Mouse (Mus musculus) right cerebral cortex, postnatal 10 days (tissue): ENCODE data around the gene Cdcp1.
A peak's percentile ranks its signal among the peaks of the same experiment; 100 is the strongest.

ENCODE experiments used
- DNase-seq, 2 experiments: peaks; one replicate each; pipeline ENCODE4 v3.0.0; 2021; ENCODE audit warnings: low spot score in 2 of 2

The Cdcp1 gene

DNA sequence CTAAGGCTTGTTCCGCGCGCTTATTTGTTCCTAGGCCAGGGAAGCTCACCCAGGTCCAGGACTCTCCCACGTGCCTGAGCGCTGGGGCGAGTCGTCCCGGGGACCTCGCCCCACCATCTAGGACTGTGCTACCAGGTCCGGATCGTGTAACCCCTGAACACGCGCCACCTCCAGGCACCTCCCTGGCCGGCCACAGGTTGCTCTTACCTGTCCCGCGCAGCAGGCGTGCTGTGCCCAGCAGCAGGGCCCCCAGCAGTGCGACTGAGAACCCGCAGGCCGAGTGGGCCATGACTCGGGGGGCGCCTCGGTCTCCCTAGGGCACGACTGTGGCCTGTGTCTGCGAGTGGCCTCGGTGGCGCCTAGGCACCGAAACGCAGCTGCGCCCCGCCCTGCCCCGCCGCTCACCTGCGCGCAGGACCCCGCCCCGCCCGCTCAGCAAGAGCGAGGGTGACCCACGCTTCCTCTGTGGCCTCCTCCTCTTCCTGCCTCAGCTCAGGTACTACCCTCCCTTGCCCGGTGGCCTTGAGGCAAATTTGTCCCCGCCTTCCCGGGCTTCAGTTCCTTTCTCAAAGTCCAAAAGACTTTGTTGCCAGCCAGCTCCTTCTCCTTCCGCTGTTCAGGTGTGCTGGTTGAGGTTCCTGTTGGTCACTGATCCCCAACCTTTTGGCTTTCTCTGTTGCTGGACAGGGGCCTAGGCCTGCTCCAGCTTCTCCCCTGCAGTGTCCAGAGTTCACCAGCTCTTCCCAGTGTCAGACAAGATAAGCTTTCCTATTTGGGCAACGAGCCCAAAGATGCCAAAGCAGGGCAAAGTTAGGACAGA lies at the start of gene Cdcp1:
Gene Cdcp1, minus strand, starts transcription at position 418 of the 820 bp plus-strand sequence.
- no peak for DNase-seq

DNA sequence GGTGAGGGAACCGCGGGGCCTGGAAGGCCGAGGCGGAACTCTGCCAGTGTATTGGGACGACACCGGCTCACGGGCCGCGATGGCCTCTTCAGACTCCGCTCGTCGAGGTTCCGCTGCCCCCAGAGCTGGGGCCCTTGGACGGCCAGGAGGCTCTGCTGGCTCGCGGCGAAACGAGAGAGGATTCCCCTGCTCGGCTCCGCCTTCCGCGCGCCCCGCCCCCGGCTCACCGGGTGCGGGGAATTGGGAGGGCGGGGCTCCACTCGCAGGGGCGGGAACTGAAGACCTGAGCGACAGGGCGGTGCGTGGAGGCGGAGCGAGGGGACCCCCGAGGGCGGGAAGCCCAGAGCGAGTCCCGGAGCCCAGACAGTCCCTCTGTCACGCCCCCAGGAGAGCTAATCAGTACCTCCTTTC lies 44.8 kb upstream of the Cdcp1 start, which contains the start of gene Tmem158:
Gene Tmem158, minus strand, starts transcription at position 154 of the 411 bp plus-strand sequence.
- DNase-seq, result peak; percentile 90 to 93

DNA sequence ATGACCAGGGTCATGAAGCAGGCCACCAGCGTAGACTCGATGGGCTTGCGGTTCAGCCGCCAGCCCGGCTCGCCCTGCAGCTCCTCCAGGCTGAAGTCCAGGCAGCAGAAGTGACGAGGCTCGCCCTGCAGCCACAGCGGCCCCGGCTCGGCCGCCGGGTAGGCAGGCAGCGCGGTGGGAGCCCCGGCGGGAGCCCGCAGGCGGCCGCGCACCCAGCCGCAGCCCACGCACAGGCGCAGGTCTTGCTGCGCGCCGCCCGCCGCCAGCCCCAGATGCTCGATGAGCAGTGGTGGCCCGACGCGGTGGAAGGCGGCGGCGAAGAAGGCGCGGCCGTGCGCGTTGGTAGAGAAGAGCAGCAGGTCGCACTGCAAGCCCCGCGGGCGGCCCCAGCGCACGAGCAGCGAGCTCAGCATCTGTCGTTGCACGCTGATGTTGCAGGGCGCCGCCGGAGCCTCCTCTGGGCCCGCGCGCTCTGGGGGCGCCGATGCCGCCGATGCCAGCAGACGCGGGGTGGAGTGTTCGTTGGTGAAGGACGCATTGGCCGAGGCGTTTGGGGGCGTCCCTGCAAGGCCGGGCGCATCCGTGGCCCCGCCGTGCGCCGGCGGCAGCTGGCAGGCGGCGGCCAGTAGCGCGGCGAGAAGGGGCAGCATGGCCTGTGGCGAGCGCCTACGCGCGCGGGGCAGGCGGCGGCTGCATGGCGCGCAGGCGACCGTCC lies 44.2 kb upstream of the Cdcp1 start:
- peak; percentile 71 to 75 for DNase-seq

DNA sequence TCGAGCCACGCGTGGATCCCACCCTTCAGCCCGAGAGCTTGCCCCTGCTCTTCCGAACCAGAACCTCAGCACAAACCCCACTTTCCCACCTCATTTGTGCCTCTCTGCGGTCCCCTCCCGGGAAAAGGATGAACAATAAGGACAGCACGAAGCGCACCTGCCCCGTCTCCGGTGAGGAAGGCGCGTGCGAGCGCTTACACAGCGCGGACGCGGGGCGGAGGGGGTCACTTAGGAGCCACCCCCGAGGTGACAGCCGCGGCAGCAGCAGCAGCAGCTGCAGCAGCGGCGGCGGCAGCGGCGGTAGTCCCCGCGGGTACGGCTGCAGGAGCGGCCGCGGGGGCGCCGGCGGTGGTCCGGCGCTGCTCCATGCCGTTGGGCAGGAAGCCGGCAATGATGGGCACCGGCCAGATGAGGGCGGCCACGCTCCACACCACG lies 43.6 kb upstream of the Cdcp1 start:
- DNase-seq, result peak; percentile 87

DNA sequence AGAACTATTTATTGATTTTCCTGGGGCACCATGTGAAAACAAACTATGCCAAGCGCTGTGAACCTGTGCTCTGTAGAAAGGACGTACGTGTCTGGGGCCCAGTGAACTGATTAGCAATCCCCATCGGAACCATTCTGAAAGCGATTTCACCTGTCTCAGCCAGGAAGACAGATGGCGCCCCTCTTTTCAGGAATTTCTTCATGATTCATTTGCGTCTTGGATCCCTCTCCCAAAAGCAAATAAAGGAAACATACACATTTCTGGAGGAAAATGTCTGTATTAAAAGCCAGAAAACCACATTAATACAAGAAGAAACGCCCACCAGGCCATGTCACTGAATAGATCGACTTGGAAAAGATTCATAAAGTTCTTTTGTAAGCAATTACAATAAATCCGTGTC lies 43.0 kb upstream of the Cdcp1 start:
- DNase-seq, result peak; percentile 37 to 49

DNA sequence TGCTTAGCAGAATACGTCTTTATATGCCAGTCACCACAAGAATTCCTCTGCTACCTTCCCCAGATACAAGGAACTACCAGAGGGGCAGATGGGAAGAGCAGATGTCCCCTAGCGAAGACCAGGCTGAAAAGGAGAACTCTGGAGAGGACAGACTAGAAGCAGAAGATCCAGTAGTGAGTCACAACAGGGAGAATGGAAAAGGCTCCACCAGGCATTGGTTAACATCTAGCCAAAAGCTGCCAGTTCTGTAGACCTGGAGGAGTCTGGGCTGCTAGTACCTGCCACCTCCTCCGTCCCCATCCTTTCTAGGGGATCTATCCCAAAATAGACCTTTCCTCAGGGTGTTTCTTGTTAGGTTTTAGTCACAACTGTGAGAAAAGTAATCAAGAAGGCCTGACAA lies 39.9 kb upstream of the Cdcp1 start:
- DNase-seq, result no peak

DNA sequence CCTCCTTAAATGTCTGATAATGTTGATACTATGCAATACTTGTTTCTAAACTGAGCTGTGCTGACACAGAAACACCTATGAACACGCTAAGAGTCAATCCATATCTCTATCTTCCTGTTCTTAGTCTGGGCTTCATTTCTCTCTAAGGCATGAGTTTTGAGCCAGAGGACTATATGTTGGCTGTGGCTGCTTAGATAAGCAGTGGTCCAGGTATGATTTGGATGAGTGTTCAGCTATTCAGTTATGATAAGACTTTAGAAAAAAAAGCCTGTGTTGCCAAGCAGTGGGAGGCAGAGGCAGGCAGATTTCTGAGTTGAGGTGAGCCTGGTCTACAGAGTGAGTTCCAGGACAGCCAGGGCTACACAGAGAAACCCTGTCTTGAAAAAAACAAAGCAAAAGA lies 32.2 kb upstream of the Cdcp1 start:
- DNase-seq, result no peak

DNA sequence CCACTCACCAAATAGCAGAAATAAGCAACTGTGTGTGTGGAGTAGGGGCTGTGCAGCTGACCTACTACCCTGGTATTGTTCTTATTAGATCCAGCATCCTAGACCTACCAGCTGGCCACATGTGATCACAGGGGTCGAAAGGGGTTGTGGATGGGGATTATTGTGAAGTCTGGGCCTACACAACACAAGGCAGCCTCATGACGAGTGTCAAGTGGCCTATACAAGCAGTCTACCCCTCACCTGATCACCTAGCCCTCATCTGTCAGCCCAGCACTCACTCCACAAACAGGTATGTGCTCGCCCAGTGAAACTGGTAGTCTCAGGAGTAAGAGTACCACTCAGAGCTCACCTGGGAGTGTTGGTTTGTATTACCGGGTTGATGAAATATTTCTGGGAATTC lies 29.3 kb upstream of the Cdcp1 start:
- DNase-seq, result no peak

DNA sequence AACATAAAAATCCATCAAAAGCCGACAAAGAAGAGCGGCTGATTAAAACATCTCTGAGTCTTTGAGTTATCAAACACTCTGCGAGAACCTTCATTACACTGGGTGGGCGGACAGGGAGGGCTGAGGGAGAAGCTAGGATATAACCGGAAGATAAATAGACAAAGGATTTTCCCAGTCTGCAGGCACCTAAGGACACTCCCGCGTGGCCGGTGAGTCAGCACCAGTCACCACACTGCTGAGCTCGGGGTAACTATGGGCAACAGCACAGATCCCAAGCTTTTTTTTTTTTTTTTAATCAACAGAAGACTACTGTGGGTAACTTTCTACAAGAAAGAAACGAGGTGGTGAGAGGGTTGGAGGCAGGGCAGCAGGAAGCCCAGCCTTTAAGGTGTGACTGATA lies 28.1 kb upstream of the Cdcp1 start:
- DNase-seq, result peak; percentile 44 to 61

DNA sequence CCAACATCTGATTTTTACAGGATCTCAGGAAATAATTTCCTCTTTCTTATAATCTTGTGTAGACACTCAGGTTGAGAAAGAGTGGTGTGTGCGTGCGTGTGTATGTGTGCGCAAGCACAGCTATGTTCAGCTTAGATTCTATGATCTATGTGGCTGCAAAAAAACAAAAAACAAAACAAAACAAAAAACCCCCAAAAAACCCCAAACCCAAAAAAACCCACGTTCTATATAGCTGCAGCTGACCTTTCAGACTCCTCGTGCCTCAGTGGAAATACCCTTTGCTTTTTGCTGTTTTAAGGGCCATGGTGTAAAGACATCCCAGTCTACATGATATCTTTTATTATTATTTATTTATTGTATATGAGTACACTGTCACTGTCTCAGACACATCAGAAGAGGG lies 25.4 kb upstream of the Cdcp1 start:
- no peak for DNase-seq

DNA sequence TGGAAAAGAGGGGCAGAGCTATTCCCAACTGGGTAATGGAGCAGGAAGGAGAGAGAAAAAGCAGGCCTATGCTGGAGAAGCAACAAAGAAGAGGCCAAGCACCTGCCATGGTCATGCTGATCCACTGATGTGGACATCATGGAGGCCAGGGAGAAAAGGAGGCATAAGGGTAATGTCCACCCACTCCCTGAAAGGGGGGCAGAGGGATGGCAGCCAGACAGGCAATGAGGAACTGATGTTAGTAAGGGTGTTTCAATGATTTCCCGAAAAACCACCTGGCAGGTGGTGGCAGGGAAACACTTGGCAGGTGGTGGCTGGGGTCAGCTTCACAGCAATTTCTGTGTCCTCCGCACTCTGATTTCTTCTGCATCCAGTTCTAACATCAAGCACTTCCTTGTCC lies 24.9 kb upstream of the Cdcp1 start:
- no peak for DNase-seq

DNA sequence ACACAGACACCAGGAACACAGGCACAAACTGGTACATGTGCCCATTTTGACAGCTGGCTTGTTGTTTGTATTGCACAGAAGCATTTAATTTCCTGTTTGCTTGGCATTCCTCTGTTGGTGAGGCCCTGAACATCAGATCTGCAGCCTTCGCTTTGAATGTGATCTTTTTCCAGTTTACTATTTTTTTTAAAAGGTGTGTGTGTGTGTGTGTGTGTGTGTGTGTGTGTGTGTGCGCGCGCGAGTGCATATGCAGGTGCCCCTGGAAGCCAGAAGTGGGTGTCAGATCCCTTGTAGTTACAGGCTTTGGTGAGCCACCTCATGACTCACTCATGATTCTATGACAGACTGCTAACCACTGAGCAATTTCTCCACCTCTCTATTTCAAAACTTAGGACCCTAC lies 24.4 kb upstream of the Cdcp1 start:
- no peak for DNase-seq

DNA sequence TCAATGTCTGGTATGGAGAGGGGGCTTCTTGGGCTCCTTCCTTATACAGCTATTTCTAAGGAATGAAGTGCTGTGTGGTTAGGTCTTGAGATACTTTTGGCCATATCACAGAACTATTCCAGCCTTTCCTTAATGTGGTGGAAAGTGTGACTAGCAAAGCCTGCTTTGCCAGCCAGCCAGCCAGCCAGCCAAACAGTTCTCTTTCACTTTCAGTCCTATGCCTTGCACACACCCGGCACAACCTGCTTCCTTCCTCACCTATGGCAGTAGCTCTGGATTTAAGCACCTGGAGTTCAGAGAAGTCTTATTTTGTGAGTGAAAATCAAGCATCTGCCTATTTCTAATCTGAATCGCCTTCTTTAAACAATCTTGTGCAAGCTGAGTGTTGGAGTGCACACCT lies 23.8 kb upstream of the Cdcp1 start:
- no peak for DNase-seq

DNA sequence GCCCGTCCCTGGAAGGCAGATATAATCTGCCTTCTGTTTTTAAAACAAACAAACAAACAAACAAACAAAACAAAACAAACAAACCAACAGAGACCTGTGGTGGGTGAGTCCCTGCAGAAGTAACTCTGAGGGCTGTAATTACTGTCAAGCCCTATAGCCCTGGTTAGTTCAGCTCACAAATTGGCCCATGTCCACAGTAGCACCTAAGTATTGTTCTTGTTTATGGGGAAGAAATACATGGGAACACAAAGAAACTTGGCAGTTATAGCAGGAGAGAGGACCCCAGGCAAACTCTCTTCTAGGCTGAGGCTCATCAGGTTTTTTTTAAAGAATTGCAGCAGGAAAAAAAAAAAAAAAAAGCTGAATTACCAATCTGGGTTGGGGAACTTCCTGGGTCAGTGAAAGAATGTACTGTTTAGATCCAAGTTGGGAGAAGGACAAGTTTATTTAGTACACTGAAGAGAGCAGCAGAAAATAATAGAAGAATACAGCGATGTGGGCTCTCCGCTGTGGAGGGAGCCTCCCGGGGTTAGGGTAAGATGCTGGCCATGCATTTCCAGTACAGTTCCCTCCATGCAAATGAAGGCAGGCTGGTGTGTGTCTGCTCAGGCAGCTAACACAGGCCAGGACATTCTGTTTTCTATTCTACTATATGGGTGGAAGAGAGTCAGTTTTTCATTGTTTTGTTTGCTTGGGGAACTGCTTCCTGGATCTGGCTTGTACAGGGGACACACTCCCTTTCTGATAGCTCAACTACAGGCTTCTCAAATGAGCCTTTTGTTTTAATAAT lies 22.6 kb upstream of the Cdcp1 start:
- no peak for DNase-seq

DNA sequence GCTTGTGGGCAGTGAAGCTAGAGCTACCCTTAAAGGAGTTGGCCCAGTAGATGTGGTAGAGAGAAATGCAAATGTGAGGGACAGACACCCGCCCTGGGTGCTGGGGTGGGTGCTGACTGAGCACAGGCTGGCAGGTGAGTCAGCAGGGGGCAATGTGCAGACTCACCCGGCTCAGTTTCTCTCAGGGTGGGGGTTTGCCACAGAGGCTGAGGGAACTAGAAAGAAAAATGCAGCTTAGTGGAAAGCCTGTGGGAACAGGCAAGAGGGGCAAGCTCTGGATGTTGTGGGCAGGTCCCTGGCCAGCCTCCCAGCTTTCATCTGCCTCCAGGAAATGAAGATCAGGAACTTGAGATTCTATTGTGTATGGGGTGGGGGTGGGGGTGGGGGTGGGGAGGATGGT lies 21.9 kb upstream of the Cdcp1 start:
- DNase-seq, result no peak

DNA sequence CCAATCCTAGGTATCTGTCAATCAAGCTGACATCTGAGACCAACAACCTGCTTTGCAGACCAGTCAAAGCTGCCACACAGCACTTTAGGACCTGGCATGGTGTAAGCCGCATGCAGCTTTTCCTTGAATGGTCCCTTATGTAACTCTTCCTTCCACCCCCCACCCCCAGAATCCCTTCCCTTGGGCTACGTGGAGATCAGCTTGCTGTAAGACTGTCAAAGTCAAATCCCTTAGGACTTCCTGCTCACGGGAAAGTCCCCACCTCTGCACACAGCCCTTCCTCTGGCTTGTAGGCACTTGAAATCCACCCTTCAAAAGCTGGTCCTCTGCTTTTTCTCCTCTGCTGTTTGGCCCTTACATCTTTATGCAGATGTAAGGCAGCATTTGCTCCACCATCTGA lies 19.8 kb upstream of the Cdcp1 start:
- DNase-seq, result no peak

DNA sequence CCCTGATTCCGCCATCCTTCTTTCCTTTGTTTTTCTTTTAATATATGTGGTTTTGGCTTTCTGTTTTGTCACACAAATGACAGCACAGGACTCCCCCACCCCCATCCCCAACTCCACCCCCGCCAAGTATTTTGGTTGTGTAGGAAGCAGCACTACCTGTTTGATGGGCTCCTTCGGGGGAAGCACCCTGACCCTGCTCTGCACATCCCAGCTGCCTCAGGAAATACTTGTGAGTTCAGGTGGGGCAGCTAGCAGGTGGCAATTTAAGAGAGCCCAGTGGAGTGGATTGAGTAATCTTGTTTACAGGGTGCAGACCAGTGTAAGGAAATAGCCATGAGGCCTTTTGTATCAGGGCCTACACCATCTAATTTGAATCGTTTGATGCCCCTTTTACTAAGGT lies 14.0 kb upstream of the Cdcp1 start:
- DNase-seq, result no peak

DNA sequence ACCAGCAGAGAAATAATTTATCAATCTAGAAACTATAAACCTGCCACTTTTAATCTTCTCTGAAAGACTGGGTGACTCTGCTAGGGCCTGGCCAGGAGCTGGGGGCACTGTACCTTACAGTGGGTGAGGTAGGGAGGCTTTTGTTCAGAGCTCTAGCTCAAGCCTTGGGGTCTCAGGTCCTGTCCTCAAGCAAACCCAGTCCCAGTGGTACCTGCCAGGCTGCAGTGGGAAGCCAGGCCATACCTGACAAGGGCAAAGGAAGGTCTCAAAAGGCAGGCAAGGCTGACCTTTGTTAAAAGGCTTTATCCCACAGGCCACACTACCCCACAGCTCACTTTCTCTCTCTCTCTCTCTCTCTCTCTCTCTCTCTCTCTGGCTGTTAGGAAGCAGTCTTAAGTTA lies 12.8 kb upstream of the Cdcp1 start:
- no peak for DNase-seq

DNA sequence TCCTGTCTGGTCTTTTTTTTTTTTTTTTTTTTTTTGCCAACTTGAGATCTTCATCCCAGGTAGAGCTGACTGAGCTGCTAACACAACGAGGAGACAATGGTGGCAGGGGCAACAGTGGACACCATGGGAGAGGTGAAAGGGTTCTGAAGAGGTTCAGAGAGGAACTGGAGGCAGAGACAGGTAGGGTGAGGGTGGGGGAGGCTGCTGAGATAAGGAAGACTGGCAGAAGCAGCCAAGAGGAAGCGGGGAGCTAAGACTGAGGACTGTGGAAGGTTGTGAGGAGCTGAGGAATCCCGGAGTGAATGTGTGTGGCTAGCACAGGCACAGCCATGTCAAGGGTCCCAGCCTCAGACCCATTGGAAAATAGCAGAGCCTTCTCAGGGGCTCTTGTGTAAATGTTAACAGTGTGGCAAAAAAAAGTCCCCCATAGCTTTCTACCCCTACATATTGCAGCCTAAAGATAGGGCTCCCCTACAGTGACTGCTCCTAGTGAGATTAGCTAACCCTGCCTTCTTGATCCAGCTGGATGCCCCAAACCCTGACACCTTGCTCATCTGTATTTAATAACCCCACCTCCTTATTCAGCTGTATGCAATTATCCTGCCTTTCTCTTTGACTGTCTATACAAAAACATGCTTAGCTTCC lies 11.4 kb upstream of the Cdcp1 start:
- no peak for DNase-seq

DNA sequence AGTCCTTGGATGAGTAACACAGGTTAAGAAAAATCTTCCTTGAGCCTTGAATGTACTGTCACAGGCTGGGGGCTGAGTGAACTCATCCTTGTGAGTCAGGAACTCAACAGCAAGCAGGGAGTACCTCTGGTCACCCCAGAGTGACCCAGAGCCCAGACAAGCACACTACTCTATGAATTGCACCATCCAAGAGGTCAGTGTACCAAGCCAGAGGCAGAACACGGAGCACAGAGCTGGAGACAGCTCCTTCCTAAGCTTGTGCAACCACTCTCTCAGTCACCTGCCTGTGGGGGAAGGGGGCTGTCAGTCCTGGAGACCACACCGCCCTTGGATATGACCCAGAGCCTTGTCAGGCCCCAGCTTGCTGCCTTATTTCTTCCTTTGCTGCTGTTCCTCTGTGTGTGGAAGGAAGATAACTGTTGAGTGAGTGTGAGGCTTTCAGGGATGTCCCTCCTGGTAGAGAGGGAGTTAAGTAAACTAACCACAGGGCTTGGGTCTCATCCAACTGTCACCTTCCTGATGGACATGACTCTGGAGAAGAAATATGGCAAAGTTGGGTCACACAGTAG lies 9.1 kb upstream of the Cdcp1 start:
- DNase-seq, result no peak

DNA sequence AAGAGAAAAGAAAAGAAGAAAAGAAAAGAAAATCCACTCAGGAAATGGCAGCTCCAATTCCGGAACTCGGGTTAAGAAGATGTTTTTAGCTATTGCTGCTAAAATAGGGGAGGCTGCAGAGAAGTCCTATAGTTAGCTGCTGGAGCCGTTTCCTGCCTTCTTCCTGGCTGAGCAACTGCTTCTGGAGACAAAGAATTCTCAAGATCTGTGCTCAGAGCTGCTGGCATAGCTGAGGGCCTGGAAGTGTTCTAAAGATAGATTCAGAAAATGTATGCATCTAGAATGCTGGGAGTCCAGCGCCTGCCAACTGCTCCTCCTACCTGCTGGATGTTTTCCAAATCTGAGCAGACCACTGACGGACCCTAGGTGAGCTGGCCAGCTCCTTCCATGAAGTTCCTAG lies 4.0 kb upstream of the Cdcp1 start:
- peak; percentile 61 to 81 for DNase-seq

DNA sequence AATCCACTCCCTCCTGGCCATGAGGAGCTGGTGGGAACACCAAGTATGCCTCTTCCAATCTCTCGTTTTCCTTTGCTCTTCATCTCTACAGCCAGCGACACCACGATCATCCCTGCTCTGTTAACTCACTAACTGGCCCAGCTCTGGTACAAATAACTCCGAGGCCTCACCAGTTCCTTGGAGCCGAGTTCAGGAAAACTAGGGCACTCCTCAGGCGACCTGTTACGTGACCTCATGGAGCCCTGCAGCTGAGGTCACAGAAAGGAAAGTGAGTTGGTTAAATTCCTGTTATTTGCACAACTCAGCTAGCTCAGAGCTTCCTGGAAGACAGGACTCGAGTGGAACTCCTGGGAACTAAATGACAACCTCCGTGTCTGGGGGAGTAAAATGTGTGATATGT lies 2.5 kb downstream of the Cdcp1 start:
- DNase-seq, result no peak
